Mouse (Mus musculus): ENCODE data around the gene Nckap1.
A peak's percentile ranks its signal among the peaks of the same experiment; 100 is the strongest.

Gene Nckap1

DNA sequence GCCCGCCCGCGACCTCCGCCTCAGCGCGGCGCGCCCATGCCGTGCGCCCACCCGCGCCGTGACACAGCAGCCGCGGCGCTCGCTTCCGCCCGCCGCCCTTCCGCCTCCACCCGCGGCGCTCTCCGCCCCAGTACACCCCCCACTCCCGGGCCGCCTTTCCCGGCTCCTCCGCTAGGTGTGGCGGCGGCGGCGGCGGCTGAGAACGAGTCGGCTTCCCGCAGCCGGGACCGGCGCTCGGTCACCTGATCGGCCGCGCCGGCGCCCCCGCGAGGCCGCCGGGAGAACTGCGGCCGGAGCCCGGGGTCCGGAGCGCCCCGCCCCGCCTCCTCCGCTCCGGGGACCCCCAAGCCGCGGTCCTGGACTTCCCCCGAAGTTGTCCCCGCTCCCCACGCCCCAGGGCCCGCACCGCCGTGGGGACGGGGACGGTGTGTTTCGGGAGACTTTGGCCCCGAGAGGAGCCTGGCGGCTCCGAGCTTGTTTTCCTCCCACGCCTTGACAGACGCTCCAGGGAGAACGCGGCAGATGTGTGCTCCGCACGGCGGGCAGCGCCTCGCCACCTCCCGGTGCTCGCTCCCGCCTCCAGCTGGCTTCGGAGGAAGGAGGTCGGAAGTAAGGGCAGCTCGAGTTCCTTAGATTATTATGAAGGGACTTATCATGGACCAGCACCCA, at the start of gene Nckap1:
TSS of gene Nckap1 (minus strand) at position 338 of the 669 bp plus-strand sequence.
- peak; percentile 69 to 70 for DNase-seq

DNA sequence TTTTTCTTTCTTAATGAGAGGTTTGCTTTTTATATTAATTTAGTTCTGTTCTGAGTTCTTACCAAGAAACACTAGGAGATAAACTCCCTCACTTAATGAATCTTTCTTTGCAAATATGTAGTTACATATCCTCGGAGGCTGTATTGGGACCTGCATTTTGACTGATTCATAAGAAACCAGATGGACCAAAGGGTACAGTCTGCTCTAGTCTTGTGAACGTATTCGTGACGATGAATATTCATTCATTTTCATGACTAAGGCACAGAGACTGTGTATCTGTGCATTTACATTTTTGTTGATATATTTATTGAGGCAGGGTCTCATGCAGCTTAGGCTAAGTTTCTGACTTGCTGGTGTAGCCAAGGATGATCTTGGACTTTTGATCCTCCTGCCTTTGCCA, 43.3 kb upstream of the Nckap1 start:
- no peak for DNase-seq

DNA sequence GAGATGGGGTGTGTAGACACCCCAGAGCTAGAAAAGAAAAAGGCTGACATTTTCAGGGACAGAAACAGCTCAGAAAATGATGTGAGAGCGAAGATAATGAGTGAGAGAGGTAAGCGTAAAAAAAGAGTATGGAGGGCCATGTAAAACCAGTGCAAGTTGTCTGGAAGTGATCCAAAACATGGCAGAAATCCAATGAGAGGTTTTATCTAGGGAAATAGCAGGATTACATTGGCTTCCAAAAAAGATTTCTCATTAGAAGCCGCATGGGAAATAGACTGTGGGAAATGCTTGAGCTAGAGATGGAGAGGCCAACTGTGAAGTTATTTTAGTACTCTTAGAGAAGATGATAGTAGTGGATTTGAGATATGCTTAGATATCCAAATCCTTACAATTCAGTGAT, 40.7 kb upstream of the Nckap1 start:
- no peak for DNase-seq

DNA sequence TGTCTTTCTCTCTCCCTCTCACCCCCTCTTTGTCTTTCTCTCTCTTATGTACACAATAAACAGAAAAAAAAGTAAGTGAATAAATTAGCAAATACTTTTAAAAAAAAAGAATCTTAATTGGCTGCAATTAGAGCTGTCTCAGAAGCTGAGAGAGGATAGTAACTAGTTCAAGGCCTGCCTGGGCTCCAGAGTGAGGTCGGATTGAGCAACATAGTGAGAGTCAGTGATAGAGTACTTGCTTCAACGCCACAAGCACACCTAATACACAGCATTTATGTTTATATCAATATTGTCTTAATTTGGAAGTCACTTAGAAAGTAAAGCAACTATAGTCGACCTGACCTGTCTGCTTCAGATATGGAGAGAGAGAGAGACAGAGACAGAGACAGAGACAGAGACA, 37.8 kb upstream of the Nckap1 start:
- DNase-seq = no peak

DNA sequence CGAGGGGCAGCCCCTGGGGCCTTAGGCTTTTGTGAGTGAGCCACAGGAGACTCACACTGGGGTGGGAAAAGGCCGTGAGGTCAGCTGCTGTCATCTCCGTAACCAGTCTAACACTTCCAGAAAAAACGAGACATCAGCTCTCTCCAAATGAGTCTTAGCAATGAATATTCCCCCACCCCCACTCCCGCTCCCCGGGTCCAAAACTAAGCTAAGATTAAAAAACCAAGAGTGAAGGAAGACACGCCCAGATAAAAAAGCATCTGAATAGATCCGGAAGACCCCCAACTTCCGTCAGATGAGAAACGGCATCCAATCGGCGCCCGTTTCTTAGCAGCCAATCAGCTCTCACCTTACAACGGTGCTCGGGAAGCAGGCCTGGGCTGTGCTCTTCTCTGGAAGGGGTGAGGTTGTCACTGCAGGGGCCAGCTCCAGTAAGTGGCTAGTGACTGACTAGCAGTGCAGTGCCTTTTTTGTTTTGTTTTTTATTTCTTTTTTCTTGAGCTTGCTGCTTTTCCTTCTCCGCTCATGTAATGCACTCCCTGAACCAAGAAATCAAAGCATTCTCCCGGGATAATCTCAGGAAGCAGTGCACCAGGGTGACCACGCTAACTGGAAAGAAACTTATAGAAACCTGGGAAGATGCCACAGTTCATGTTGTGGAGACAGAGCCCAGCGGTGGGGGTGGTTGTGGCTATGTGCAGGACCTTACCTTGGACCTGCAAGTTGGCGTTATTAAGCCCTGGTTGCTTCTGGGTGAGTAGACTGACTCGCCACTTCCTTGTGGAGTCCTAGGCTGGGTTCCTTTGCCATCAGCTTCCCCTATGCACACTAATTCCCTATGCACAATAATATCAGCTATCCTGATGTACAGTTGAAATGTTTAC, 35.9 kb upstream of the Nckap1 start, which contains the start of the genes Dusp19 and Nup35:
TSS of gene Dusp19 (plus strand) at position 192 of the 884 bp plus-strand sequence.
TSS of gene Nup35 (plus strand) at position 383 of the 884 bp plus-strand sequence.
- DNase-seq = peak; percentile 87

DNA sequence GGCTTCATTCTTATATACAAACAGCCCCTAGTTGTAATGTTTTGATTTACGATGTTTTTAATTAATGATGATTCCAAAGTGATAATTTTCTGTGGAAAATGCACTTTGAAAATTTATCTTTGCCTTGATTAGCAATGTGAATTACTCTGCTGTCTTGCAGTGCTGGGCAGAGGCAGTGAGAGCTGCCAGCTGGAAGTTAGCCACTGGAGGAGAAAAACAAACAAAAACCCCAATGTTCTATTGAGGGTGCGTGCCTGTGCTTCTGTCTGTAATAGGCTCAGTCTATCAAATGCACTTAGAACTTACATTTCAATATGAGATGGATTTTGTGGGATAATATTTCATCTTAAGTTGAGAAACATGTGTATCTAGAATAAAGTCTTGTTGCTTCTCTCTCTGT, 31.6 kb upstream of the Nckap1 start:
- DNase-seq = no peak

DNA sequence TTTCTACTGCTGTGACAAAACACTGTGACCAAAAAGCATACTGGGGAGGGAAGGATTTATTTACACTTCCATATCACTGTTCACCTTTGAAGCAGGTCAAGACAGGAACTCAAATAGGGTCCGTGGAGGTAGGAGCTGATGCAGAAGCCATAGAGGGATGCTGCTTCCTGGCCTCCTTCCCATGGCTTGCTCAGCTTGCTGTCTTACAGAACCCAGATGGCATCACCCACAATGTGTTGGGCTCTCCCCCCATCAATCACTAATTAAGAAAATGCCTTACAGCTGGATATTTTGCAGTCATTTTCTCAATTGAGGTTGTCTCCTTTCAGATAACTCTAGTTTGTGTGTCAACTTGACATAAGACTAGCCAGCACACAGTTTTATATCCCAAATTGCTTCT, 31.1 kb upstream of the Nckap1 start:
- DNase-seq = no peak

DNA sequence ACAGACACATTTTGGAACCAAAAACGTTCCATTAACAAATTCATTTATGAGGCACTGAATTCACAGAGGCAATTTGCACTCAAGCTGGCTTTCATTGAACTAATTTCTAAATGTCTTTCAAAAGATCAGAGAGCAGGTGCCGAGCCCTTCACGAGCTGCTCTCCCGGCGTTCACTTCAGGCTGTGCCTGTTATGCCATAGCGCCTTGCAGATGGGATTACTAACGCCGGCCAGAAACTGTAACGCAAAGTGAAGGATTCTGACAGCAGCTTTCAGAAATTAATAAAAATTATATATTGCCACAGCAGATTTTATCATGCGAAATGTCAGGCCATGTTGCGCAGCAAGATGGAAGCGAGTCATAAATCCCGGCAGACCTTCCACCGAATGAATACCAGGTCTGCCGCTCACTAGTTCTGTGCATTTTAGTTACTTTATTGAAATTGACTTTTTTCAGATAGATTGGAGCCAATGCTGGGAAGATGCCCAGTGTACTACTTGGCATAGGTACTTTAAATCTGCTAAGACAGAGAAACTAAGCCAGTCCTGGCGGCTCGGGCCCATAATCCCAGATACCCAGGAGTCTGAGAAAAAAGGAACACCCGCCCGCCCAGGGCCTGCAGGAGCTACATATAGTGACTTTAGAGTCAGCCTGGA, 22.7 kb upstream of the Nckap1 start:
- DNase-seq = no peak

DNA sequence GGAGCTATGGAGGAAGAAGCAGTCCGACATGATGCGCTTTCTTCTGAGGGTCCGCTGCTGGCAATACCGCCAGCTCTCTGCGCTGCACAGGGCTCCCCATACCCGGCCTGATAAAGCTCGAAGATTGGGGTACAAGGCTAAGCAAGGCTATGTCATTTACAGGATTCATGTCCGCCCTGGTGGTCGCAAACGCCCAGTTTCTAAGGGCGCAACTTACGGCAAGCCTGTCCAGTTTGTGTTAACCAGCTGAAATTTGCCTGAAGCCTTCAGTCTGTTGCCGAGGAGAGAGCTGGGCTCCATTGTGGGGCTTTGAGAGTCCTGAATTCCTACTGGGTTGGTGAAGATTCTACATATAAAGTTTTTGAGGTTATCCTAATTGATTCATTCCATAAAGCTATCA, 21.6 kb upstream of the Nckap1 start:
- DNase-seq = no peak

DNA sequence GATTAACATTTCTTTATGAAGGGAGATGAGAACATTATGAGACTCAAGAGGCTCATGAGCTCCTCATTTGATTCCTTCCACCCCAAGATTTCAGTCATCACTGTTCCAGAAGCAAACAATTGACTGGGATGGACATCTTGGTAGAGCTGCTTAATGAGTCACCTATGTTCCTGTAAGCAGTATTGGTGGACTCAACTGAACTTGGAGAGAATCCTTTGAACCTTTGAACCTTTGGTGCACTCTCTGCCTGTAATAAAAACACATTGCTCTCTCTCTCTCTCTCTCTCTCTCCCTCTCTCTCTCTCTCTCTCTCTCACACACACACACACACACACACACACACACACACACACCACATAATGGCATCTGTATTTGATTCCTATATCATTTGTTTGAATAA, 19.4 kb upstream of the Nckap1 start:
- DNase-seq = no peak

DNA sequence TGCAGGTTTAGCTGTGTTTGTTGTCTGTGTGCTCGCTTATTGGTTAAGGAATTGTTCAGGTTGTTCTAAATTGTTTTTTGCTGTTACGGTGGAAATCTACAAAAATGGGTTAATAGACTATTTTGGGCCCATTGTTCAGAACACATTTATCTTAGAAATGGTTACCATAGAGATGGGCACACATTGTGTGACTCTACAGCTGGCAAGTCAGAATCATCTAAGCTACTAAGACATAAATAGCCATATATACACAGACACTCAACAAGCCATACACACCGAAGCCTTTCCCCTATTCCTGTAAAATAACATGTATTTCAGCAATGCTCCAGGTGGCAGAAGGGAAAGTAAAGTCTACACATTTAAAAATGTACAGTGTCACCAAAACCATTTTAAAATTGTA, 18.7 kb upstream of the Nckap1 start:
- no peak for DNase-seq

DNA sequence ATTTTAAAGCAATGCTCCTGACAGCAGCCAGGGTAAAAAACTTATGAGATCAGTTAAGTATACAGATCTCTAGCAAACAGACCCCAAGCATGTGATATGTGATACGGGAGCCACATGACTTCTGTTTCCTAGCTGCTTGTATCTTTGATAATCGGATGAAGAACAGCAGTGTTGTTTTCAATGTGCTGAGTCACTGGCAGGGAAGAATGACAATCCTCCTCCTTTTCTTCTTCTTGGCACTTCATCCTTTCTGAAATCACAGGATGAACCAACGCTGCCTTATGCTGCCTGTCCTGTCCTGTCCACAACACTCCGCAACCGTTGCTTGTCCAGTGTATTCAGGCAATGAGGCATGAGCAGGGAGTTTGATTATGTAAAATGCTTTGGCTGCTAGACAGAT, 15.8 kb upstream of the Nckap1 start:
- no peak for DNase-seq

DNA sequence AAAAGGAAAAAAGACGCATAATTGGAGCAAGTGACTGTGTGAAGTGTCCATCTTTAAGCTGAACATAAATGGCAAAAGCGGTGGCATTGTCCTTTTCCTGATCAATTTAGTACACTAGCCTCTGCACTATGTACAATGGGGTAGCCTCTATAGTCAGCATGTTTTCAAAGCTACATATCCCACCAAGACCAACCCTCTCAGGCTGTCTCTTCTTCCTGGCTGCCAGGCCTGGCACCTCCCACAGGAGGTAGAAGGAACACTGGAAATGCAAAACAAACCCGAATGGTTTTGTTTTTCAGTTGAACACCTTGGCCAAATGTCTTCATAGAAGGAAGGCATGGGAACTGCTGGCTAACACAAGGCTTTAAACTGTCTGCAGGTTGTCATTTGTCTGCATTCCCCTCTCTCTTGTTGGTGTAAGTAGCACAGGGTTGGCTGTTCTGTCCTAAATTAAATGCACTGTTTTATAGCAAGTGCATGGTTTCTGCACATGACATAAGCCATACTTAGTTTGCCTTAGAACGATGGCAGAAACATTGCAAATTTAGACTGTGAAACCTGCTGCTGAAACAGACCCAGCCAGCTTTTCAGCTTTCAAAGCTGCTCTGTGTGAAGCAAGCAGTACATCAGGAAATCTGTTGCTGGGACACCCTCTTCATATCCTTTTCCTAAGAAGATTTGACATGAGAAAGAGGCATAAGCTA, 13.2 kb upstream of the Nckap1 start:
- DNase-seq = no peak

DNA sequence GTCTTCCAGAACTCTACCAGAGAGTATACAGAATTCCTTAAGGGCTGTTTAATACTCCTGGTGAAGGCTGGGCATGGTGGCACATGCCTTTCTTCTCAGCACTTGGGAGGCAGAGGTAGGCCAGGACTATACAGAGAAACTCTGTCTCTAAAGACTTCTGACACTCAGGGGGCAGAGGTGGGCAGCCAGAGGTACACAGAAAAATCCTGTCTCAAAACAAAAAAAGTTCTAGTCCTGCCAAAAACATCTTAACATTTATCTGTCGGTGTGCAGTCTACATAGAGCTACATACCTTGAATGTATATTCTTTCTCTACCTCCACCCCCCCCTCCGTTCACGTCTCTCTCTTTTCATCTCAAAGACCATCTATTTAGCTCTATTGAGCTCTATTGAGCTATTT, 1.2 kb upstream of the Nckap1 start:
- no peak for DNase-seq

DNA sequence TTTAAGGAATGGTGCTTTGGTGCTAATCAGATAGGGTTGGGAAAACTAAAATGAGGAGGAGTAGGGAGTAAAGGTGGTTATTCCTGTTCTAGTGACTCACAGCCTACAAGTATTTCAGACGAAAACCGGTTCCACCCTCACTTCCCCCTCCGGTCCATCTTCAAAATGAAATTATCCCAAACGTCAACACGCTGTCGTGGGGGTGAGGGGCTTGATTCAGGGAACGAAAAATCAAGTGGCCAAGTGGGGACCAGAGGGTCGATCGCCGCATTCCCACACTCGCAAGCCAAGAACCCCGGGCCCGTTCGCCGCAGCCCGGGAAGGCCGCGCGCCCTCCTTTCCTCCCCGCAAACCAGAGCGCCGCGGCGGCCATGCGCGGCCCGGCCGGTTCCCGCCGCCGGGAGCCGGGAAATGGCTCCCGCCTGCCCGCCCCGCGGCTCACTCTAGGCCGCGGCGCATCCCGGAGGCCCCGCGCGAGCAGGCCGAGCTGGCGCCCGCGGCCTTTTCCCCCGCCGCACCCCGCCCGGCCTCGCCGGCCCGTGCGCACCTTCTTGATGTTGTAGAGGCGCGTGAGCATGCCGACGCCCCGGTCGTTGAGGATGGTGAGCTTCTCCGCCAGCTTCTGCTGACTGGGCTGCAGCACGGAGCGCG, 744 bp downstream of the Nckap1 start:
- DNase-seq = peak in 1 of 2 experiments; percentile 22

DNA sequence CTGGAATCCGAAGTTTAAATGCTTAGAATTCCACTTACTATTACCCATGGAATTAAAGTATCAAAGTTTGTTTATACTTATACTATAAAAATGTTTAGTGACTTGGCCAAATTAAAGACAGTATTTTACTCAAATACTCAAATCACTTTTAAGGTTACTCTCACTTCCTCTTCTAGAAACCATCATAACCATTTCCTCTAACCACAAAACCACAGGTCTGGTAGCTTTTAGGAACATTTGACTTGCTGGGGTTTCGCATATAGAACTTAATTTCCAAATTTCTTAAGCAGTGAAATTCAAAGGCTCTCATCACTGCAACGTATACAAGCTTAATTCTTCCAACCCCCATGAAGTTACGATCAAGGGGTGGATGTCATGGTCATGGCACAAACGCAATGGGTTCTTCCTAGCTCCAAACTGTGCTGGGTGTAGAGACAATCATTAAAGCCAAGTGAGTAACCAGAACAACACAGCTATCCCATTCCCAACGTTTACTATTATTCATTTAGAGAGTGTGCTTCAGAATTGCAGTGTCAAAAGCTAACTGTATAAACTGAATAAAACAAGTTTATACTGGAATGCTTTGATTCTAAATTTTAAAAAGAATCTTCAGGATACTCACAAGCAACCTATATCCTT, 1.8 kb downstream of the Nckap1 start:
- peak; percentile 24 to 27 for DNase-seq

DNA sequence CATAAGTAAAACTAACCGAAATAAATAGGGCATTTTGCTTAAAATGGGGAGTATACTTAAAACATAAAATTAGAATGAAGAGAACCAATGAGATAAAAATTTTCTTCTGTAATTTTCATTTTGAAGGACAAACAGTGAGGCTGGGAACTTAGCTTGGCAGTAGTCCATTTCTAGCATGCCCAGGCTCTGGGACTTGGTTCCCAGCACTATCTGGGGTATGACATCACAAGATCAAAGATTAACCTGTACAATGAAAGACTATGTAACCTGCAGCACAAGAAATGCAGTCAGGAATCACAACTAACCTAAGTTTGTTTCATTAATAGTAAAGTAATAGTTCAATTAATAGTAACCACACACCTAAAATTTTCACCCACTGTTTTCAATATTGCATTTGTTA, 3.9 kb downstream of the Nckap1 start:
- no peak for DNase-seq

DNA sequence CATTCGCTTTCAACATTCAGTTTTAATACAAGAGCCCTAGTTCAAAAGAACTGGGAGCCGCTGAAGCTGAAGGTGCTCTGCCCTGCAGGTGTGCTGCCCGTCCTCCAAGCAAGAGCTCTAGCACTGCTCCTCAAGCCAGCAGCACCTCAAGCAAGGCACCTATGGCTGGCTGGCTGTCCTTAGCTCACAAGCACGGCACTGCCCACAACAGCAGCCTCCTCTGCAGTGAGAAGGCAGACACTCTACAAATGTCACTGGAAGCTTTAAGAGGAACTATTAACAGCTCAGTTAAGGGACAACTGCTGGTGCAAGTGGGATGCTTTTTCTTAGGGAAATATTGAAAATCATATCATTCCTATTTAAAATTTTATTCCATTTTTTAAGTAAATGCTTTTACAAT, 10.5 kb downstream of the Nckap1 start:
- no peak for DNase-seq

DNA sequence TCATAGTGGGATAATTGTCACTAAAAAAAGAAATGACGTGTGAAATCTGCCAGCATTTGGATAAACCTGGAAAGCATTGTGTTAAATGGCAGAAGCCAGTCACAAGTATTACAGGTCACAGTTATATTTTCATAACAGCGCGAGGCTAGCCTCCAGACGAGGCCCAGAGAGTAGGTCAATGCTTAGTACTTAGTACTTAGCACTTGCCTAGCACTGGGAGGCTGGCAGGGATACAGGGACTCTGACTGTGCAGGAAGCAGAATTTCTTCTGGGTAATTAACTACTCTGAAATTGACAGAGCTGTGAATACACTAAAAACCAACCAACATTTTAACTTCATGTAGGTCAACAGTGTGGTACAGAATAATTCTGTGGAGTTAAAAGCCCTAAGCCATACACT, 13.8 kb downstream of the Nckap1 start:
- no peak for DNase-seq

DNA sequence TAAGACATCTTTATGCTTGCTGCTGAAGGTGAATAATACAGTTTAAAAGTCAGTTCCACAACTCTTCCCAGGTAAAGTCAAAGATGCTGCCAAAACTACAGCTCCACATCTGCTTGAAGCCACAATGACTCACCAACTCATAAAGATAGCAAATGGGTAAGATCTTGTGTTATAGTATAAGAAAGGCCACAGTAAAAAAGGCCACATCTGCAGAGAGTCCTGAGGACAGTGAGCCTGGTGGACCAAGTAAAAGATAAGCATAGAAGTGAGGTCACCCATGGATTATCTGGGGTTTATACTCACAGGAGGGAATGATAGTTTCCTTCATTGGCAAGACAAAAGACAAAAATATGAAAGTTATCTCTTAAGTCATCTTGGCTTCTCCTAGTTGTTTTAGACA, 18.9 kb downstream of the Nckap1 start:
- no peak for DNase-seq

DNA sequence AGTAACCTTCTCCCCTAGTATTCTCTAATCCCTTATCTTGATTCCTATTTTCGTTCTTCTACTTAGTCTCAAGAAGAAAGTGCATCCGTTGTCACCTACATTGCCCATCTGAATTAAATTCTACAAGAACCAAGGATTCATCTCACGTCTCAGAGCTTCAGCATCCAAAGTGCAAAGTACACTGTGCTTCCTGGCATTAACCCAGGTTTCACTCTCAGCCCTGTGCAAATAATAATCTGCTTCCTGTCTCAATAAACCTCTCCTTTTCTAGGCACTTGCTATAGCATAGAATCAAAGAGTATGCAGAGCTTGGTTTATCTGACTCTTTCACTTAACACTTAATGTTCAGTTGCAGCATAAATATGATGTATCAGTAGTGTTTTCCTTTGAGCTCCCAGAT, 19.7 kb downstream of the Nckap1 start:
- DNase-seq = no peak

DNA sequence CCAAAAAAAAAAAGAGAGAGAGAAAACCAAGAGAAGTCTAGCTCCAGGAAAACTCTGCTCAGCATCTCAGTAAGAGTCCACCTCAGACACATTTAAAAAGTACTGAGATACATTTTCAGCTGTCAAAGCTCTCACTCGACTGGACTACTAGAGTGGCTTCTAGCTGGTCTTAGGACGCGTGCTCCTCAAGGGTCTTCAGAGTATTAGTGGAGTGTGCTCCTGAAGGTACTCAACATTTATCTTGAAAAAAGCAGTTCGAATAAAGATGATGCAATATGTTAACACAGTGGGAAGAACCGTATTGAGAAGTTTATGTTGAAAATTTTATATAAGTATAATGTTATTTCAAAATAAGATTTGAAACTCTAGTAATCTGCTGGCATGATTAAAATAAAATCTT, 20.4 kb downstream of the Nckap1 start:
- no peak for DNase-seq

Measured in B cell, adult 2 months (primary cell).